Mouse (Mus musculus) intestine, embryonic 16.5 days (tissue): ENCODE results near the gene Mier1. TPM values are rescaled to one million over a fixed set of nuclear protein-coding genes. Genes with fewer than 3 reads are reported as not detected.

Experiments used
- ATAC-seq: fragments of 200-750 bp; cut with Nextera tagmentation; 2 replicates; pipeline ENCODE4 v1.8.0; 2017; ENCODE audit warnings: moderate TSS enrichment, moderate library complexity
- H3K27ac ChIP-seq: fragments of 300-500 bp; sonication (generic); 2 replicates; pipeline ENCODE4 v1.5.1; 2014; ENCODE audit warnings: mild to moderate bottlenecking, low read length
- H3K27me3 ChIP-seq: fragments of 300-500 bp; sonication (generic); replicated peaks from 2 replicates; pipeline ENCODE4 v1.6.1; 2014; ENCODE audit warnings: low read length, control low read depth, mixed read lengths; ENCODE audit not compliant: control insufficient read depth, insufficient read depth
- H3K36me3 ChIP-seq: fragments of 300-500 bp; sonication (generic); 2 replicates; pipeline ENCODE4 v1.6.1; 2014; ENCODE audit warnings: low read length, control low read depth; ENCODE audit not compliant: control insufficient read depth, insufficient read depth
- H3K4me1 ChIP-seq: fragments of 300-500 bp; sonication (generic); 2 replicates; pipeline ENCODE4 v1.6.1; 2014; ENCODE audit warnings: low read length, control low read depth, mixed read lengths; ENCODE audit not compliant: control insufficient read depth, insufficient read depth
- H3K4me2 ChIP-seq: fragments of 300-500 bp; sonication (generic); 2 replicates; pipeline ENCODE4 v1.6.1; 2014; ENCODE audit warnings: low read depth, low read length, control low read depth
- H3K4me3 ChIP-seq: fragments of 300-500 bp; sonication (generic); 2 replicates; pipeline ENCODE4 v1.5.1; 2014; ENCODE audit warnings: mild to moderate bottlenecking, low read length
- H3K9ac ChIP-seq: fragments of 300-500 bp; sonication (generic); 2 replicates; pipeline ENCODE4 v1.6.1; 2014; ENCODE audit warnings: low read depth, low read length
- H3K9me3 ChIP-seq: fragments of 300-500 bp; sonication (generic); 2 replicates; pipeline ENCODE4 v1.6.1; 2016; ENCODE audit warnings: low read length, control low read depth; ENCODE audit not compliant: control insufficient read depth
- WGBS: fragments of 180-500 bp; shearing (Covaris S2); extraction: QIAGEN DNeasy Blood & Tissue Kit; methylation state at CpG from one replicate; pipeline ENCODE4 v1.1.7; 2014; 5-methylcytosine and 5-hydroxymethylcytosine counted together
- polyA plus RNA-seq: library from polyadenylated mRNA; unstranded; fragments of >200 nt; fragmentation: Nextera tagmentation; extraction: Ambion mirVana; gene quantifications from 2 replicates; pipeline ENCODE4 v1.2.1, GENCODE M21; 2015

Gene Mier1
- polyA plus RNA-seq = 22.9 and 29.8 TPM in 2 replicates

- H3K4me3 ChIP-seq = peak within 1 kb of the TSS; percentile 69
- H3K4me1 ChIP-seq = peaks cover 17% of the 10 kb centered on the region
- H3K9ac ChIP-seq = peak within 1 kb of the TSS; percentile 86
- H3K9me3 ChIP-seq = no peaks in the 10 kb centered on the region
- 0 out of 2 replicates have a peak, but pooled peaks cover 3% of the 10 kb centered on the region for H3K36me3 ChIP-seq
- peak within 1 kb of the TSS; percentile 99 for H3K27ac ChIP-seq
- WGBS = under 1% methylated on average over 69 of the region's 90 CpGs
- peak; percentile 99 for ATAC-seq
- no peaks in the 10 kb centered on the region for H3K27me3 ChIP-seq
- peak within 1 kb of the TSS; percentile 78 for H3K4me2 ChIP-seq
These were observed at the start of gene Mier1, which contains the start of gene Wdr78 for GRCm38 (mm10) chr4:103114184-103115111. Gene Mier1 (plus strand): TSS chr4:103114390. Gene Wdr78 (minus strand): TSS chr4:103114555.

DNA sequence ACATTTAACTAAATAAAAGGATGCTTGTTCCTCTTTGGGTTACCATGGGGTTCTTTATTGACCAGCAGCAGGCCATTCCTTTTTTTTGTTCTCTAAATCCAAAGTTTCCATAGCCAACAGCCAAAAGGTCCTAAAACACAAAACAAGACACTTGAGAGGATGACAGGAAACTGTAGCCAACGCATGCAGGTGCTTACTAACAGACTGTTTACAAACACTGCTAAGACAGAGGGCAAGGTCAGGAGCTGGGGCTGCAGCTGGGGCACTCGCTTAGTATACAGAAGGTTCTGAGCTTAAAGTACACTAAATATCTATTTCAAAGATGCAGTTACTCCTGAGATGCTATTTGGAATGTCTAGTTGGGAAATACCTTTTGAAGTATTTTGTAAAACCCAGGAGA, 49.8 kb upstream of the Mier1 start:
- no peaks in the 10 kb centered on the region for H3K4me1 ChIP-seq
- 59% methylated on average over 2 of the region's 2 CpGs for WGBS
- H3K27me3 ChIP-seq = no peaks in the 10 kb centered on the region
- no peak overlapping the region for H3K9ac ChIP-seq
- no peak for ATAC-seq
- no peaks in the 10 kb centered on the region for H3K9me3 ChIP-seq
- no peak overlapping the region for H3K4me2 ChIP-seq
- no peak overlapping the region for H3K27ac ChIP-seq
- H3K4me3 ChIP-seq = no peak overlapping the region
- H3K36me3 ChIP-seq = no peaks in the 10 kb centered on the region

- Histone ChIP-seq H3K4me3 (no peak overlapping the region), H3K27ac (no peak overlapping the region), H3K36me3 (no peaks in the 10 kb centered on the region), H3K9ac (no peak overlapping the region), H3K4me2 (no peak overlapping the region), H3K9me3 (no peaks in the 10 kb centered on the region), H3K4me1 (no peaks in the 10 kb centered on the region), H3K27me3 (no peaks in the 10 kb centered on the region)
- no peak for ATAC-seq
- WGBS = 66% methylated on average over 5 of the region's 5 CpGs
These were observed 49.2 kb upstream of the Mier1 start for GRCm38 (mm10) chr4:103064976-103065375.

- Histone ChIP-seq H3K9me3 (no peaks in the 10 kb centered on the region), H3K27me3 (no peaks in the 10 kb centered on the region), H3K4me2 (no peak overlapping the region), H3K9ac (no peak overlapping the region), H3K4me1 (no peaks in the 10 kb centered on the region), H3K4me3 (no peak overlapping the region), H3K27ac (no peak overlapping the region), H3K36me3 (no peaks in the 10 kb centered on the region)
- 63% methylated on average over 6 of the region's 6 CpGs for WGBS
- no peak for ATAC-seq
These were observed 46.1 kb upstream of the Mier1 start for GRCm38 (mm10) chr4:103067906-103068655.

GRCm38 (mm10) chr4:103070631-103071030, 43.6 kb upstream of the Mier1 start:
- H3K36me3 ChIP-seq = no peaks in the 10 kb centered on the region
- H3K9ac ChIP-seq = no peak overlapping the region
- WGBS = 84% methylated on average over 3 of the region's 3 CpGs
- no peaks in the 10 kb centered on the region for H3K27me3 ChIP-seq
- no peak for ATAC-seq
- no peaks in the 10 kb centered on the region for H3K4me1 ChIP-seq
- no peak overlapping the region for H3K27ac ChIP-seq
- no peak overlapping the region for H3K4me2 ChIP-seq
- H3K4me3 ChIP-seq = no peak overlapping the region
- no peaks in the 10 kb centered on the region for H3K9me3 ChIP-seq

DNA sequence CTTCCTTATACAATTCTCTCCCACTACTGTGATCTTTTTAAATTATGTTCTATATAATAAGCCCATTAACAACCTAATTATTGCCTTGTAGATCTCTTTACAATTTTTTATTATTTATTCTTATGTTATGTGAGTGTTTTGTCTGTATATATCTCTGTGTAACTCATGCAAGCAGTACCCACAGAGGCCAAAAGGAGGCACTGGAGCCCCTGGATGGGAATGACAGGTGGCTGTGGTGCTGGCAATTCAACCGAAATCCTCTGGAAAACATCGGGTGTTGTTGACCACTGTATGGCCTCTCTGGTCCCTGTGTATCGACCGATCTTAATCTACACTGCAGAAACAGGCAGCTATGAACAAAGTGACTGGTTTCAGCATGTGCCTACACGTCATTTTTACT, 29.0 kb upstream of the Mier1 start:
- H3K9ac ChIP-seq = no peak overlapping the region
- H3K4me3 ChIP-seq = no peak overlapping the region
- H3K27me3 ChIP-seq = no peaks in the 10 kb centered on the region
- no peaks in the 10 kb centered on the region for H3K9me3 ChIP-seq
- no peaks in the 10 kb centered on the region for H3K36me3 ChIP-seq
- no peak overlapping the region for H3K27ac ChIP-seq
- ATAC-seq = no peak
- H3K4me2 ChIP-seq = no peak overlapping the region
- H3K4me1 ChIP-seq = no peaks in the 10 kb centered on the region
- 91% methylated on average over 5 of the region's 5 CpGs for WGBS

DNA sequence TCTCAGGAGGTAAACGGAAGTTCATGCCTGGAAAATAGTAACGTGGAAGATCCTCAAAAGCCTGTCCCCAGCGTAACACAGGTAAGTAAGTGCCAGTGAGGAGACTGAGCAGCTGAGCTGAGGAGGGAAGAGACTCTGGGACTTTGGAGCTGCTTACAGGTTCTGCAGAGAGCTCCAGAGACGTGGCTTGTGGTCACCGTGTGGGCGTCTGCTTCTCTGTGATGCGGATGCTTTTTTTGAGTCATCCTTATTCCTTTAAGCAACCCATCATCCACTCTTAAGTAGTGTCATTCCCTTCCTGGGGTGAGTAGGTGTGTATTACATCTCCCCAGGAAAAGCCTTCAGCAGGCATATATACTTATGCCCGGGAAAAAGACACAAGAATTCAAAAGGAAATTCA, 18.3 kb upstream of the Mier1 start:
- Histone ChIP-seq H3K4me3 (no peak overlapping the region), H3K4me2 (no peak overlapping the region), H3K27me3 (no peaks in the 10 kb centered on the region), H3K4me1 (no peaks in the 10 kb centered on the region), H3K9me3 (no peaks in the 10 kb centered on the region), H3K9ac (no peak overlapping the region), H3K27ac (no peak overlapping the region), H3K36me3 (no peaks in the 10 kb centered on the region)
- WGBS = 91% methylated on average over 8 of the region's 8 CpGs
- ATAC-seq = no peak

GRCm38 (mm10) chr4:103098532-103098931, 15.7 kb upstream of the Mier1 start:
- no peaks in the 10 kb centered on the region for H3K36me3 ChIP-seq
- H3K27me3 ChIP-seq = no peaks in the 10 kb centered on the region
- no peak for ATAC-seq
- no peak overlapping the region for H3K9ac ChIP-seq
- H3K4me1 ChIP-seq = no peaks in the 10 kb centered on the region
- H3K9me3 ChIP-seq = no peaks in the 10 kb centered on the region
- no peak overlapping the region for H3K4me2 ChIP-seq
- H3K27ac ChIP-seq = no peak overlapping the region
- WGBS = 92% methylated on average over 5 of the region's 5 CpGs
- no peak overlapping the region for H3K4me3 ChIP-seq

GRCm38 (mm10) chr4:103112651-103113050, 1.5 kb upstream of the Mier1 start:
- 45% methylated on average over 7 of the region's 7 CpGs for WGBS
- Histone ChIP-seq H3K9me3 (no peaks in the 10 kb centered on the region), H3K27me3 (no peaks in the 10 kb centered on the region), H3K4me3 (no peak overlapping the region), H3K9ac (no peak overlapping the region), H3K4me1 (peaks cover 17% of the 10 kb centered on the region), H3K27ac (no peak overlapping the region), H3K4me2 (peak overlapping the region; percentile 67), H3K36me3 (0 out of 2 replicates have a peak, but pooled peaks cover 3% of the 10 kb centered on the region)
- ATAC-seq = no peak
